Mouse (Mus musculus) hindbrain, postnatal 0 days (tissue): ENCODE measurements around the gene Dgkq. TPM values are rescaled to one million over a fixed set of nuclear protein-coding genes. Genes with fewer than 3 reads are reported as not detected.

Source experiments
- ATAC-seq: fragments of 200-750 bp; cut with Nextera tagmentation; 2 replicates; pipeline ENCODE4 v1.8.0; 2017; ENCODE audit warnings: mild to moderate bottlenecking, moderate TSS enrichment, moderate library complexity
- DNase-seq: peaks from one replicate; pipeline ENCODE4 v3.0.0-alpha.2; 2015; ENCODE audit warnings: low spot score
- H3K27ac ChIP-seq: fragments of 300-500 bp; sonication (generic); 2 replicates; pipeline ENCODE4 v1.5.1; 2014; ENCODE audit warnings: mild to moderate bottlenecking
- H3K27me3 ChIP-seq: fragments of 300-500 bp; sonication (generic); 2 replicates; pipeline ENCODE4 v1.6.1; 2014; ENCODE audit warnings: low read length, mixed read lengths; ENCODE audit not compliant: insufficient read depth
- H3K36me3 ChIP-seq: fragments of 300-500 bp; sonication (generic); 2 replicates; pipeline ENCODE4 v1.6.1; 2014; ENCODE audit warnings: low read length, mixed read lengths; ENCODE audit not compliant: insufficient read depth
- H3K4me1 ChIP-seq: fragments of 300-500 bp; sonication (generic); 2 replicates; pipeline ENCODE4 v1.6.1; 2014; ENCODE audit warnings: antibody characterized with exemption, low read length, mixed read lengths; ENCODE audit not compliant: insufficient read depth
- H3K4me2 ChIP-seq: fragments of 300-500 bp; sonication (generic); 2 replicates; pipeline ENCODE4 v1.6.1; 2014; ENCODE audit warnings: low read depth, mild to moderate bottlenecking, low read length, moderate library complexity, mixed read lengths
- H3K4me3 ChIP-seq: fragments of 300-500 bp; sonication (generic); 2 replicates; pipeline ENCODE4 v1.5.1; 2014; ENCODE audit warnings: low read length
- H3K9ac ChIP-seq: fragments of 300-500 bp; sonication (generic); replicated peaks from 2 replicates; pipeline ENCODE4 v1.6.1; 2014; ENCODE audit warnings: mild to moderate bottlenecking, low read length, moderate library complexity, mixed read lengths
- H3K9me3 ChIP-seq: fragments of 300-500 bp; sonication (generic); 2 replicates; pipeline ENCODE4 v1.6.1; 2016; ENCODE audit warnings: low read length, mixed read lengths
- CTCF ChIP-seq: IDR thresholded peaks from 2 replicates; pipeline ENCODE4 v1.5.1; 2016; ENCODE audit warnings: antibody characterized with exemption, control low read depth, low read depth
- WGBS: fragments of 180-500 bp; shearing (Covaris S2); extraction: QIAGEN DNeasy Blood & Tissue Kit; methylation state at CpG from one replicate; pipeline ENCODE4 v1.1.7; 2014; 5-methylcytosine and 5-hydroxymethylcytosine counted together
- polyA plus RNA-seq: library from polyadenylated mRNA; unstranded; fragments of >200 nt; fragmentation: Nextera tagmentation; extraction: Ambion mirVana; gene quantifications from 2 replicates; pipeline ENCODE4 v1.2.1, GENCODE M21; 2015
- total RNA-seq: library from RNA; depleted of rRNA; stranded (reverse); fragments of >200 nt; gene quantifications from 2 replicates; pipeline ENCODE4 v1.2.3, GENCODE M21; 2014

Dgkq gene
- total and polyA plus RNA-seq, 2 experiments from 2014 or later, result 19.3 to 64.4 TPM

- ATAC-seq, result no peak
- no peak for TF ChIP-seq CTCF
- Histone ChIP-seq H3K9ac (no peak overlapping the region), H3K36me3 (no peaks in the 10 kb centered on the region), H3K27ac (no peak overlapping the region), H3K9me3 (no peaks in the 10 kb centered on the region), H3K4me2 (no peak overlapping the region), H3K4me1 (no peaks in the 10 kb centered on the region), H3K4me3 (no peak overlapping the region), H3K27me3 (no peaks in the 10 kb centered on the region)
- WGBS, result 67% methylated on average over 6 of the region's 6 CpGs
- DNase-seq, result no peak
Observed at GRCm38 (mm10) chr5:108708981-108709731, 39.7 kb upstream of the Dgkq start.

- Histone ChIP-seq H3K4me2 (no peak overlapping the region), H3K4me1 (no peaks in the 10 kb centered on the region), H3K27ac (no peak overlapping the region), H3K4me3 (no peak overlapping the region), H3K27me3 (no peaks in the 10 kb centered on the region), H3K9ac (no peak overlapping the region), H3K36me3 (no peaks in the 10 kb centered on the region), H3K9me3 (no peaks in the 10 kb centered on the region)
- DNase-seq (no peak), ATAC-seq (no peak)
- no peak for TF ChIP-seq CTCF
- WGBS, result 100% methylated on average over 1 of the region's 1 CpGs
Observed at GRCm38 (mm10) chr5:108708419-108708818, 38.9 kb upstream of the Dgkq start.

GRCm38 (mm10) chr5:108707758-108708157 lies 38.3 kb upstream of the Dgkq start:
- DNase-seq (no peak), ATAC-seq (no peak)
- H3K4me3 ChIP-seq, result no peak overlapping the region
- no peak overlapping the region for H3K27ac ChIP-seq
- H3K27me3 ChIP-seq, result no peaks in the 10 kb centered on the region
- no peaks in the 10 kb centered on the region for H3K4me1 ChIP-seq
- H3K9ac ChIP-seq, result no peak overlapping the region
- H3K9me3 ChIP-seq, result no peaks in the 10 kb centered on the region
- WGBS, result 85% methylated on average over 2 of the region's 2 CpGs
- H3K36me3 ChIP-seq, result no peaks in the 10 kb centered on the region
- TF ChIP-seq CTCF, result no peak
- H3K4me2 ChIP-seq, result no peak overlapping the region

GRCm38 (mm10) chr5:108703754-108704626 lies 34.5 kb upstream of the Dgkq start:
- H3K9ac ChIP-seq, result no peak overlapping the region
- no peak overlapping the region for H3K4me2 ChIP-seq
- no peaks in the 10 kb centered on the region for H3K27me3 ChIP-seq
- H3K4me1 ChIP-seq, result 0 out of 2 replicates have a peak, but pooled peaks cover 4% of the 10 kb centered on the region
- DNase-seq (no peak), ATAC-seq (no peak)
- H3K4me3 ChIP-seq, result no peak overlapping the region
- H3K27ac ChIP-seq, result no peak overlapping the region
- TF ChIP-seq CTCF, result no peak
- 82% methylated on average over 12 of the region's 12 CpGs for WGBS
- no peaks in the 10 kb centered on the region for H3K9me3 ChIP-seq
- no peaks in the 10 kb centered on the region for H3K36me3 ChIP-seq

GRCm38 (mm10) chr5:108701341-108702021 lies 32.0 kb upstream of the Dgkq start:
- Histone ChIP-seq H3K27ac (no peak overlapping the region), H3K4me1 (peaks cover 4% of the 10 kb centered on the region; the same call in 1 of the 2 replicates), H3K4me3 (no peak overlapping the region), H3K9ac (no peak overlapping the region), H3K9me3 (no peaks in the 10 kb centered on the region), H3K4me2 (no peak overlapping the region), H3K27me3 (no peaks in the 10 kb centered on the region), H3K36me3 (no peaks in the 10 kb centered on the region)
- no peak for TF ChIP-seq CTCF
- DNase-seq (no peak), ATAC-seq (no peak)
- WGBS, result 60% methylated on average over 10 of the region's 10 CpGs

GRCm38 (mm10) chr5:108700346-108700745 lies 30.9 kb upstream of the Dgkq start:
- Histone ChIP-seq H3K4me2 (no peak overlapping the region), H3K27me3 (no peaks in the 10 kb centered on the region), H3K27ac (no peak overlapping the region), H3K36me3 (no peaks in the 10 kb centered on the region), H3K4me1 (peaks cover 4% of the 10 kb centered on the region; the same call in 1 of the 2 replicates), H3K9me3 (no peaks in the 10 kb centered on the region), H3K4me3 (no peak overlapping the region), H3K9ac (no peak overlapping the region)
- TF ChIP-seq CTCF, result no peak
- DNase-seq (no peak), ATAC-seq (no peak)
- 66% methylated on average over 3 of the region's 3 CpGs for WGBS
